In the genomic region with DNA sequence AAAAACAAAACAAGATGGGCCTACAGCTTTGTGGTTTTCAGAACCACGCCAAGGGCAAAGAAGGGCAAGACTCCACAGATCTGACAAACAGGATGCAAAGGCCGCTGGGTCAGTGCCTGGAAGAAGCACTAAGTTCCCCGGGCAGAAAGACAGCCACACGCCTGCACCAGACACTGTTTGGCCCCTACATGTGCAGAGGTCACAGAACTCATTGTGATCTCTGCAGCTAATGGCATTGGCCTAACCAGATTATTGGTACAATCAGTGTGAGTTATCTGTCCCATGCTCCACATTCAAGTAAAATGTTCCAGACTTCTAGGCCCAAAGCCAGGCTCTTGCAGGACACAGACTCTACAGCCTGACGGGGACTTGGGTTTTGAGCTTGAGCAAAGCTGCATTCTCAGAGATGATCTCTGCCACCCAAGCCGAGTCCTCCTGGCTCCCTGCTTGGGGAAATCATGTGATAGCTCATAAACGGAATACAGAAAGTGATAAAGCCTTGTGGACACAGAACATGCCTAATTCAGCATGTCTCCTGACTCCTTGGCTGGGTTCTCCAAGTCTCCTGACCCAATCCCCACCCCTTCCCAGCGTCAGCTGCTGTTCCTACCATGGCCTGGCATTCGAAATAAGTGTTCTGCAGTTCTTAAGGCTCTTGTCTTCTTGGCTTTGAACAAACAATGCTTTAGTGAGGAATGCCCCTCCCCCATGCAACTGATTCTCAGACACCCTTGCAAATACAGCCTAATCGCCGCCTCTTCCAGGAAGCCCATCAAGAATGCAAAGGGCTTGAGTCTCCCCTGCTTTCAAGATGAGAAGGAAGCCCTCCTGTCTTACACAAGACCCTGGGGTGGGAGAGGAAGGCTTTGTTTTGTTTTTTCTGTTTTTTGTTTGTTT, we compare ENCODE assay signal across 14 mouse cellular contexts. TPM values are rescaled to one million over a fixed set of nuclear protein-coding genes. Genes with fewer than 3 reads are reported as not detected.
DNase-seq lines count a peak whose midpoint lies in the region; ATAC-seq and TF ChIP-seq lines count a peak whose summit lies in the region.
"Had no signal": no experiment of that assay in that cellular context is flagged by ENCODE, and none has a peak within 500 bp of the region (broad histone marks: within the 10 kb centered on the region; RNA-seq: fewer than 3 reads in every experiment).

No protein-coding gene starts in this region.

- H3K4me1 ChIP-seq in kidney, embryonic 16.5 days (ENCODE audit: insufficient read depth, low read length): peaks cover 10% of the 10 kb centered on the region
- peaks cover 15% of the 10 kb centered on the region; the same call in 1 of the 2 replicates for H3K4me1 ChIP-seq in heart, postnatal 0 days (ENCODE audit: control insufficient read depth, insufficient read depth)

- 70% methylated on average over 11 of the region's 11 CpGs for WGBS in kidney, embryonic 16.5 days
- WGBS in heart, postnatal 0 days: 38% methylated on average over 11 of the region's 11 CpGs

- no peak for TF ChIP-seq CTCF in heart, postnatal 0 days (IDR thresholded peaks at IDR 0.05; ENCODE audit: low read depth)
- no peak for TF ChIP-seq CTCF in left cerebral cortex, adult 2 months (IDR thresholded peaks at IDR 0.05)

- DNase-seq in kidney, adult 18-20 months: peak; percentile 40
- DNase-seq in adipocyte (ENCODE audit: low spot score): peak; percentile 92
- no peak for DNase-seq in heart, postnatal 0 days (ENCODE audit: low spot score)
- peak; percentile 39 for DNase-seq in lung, postnatal 25 days (ENCODE audit: low spot score)
- no peak for DNase-seq in spleen, adult 18-20 months
- DNase-seq in left cerebral cortex, adult 2 months (ENCODE audit: extremely low spot score in 1 of 2, low spot score in 2 of 2): no peak
- DNase-seq in spleen, postnatal 14 days (ENCODE audit: low spot score in 2 of 2): no peak
- DNase-seq: cerebellum, adult 18-20 months; midbrain, embryonic 14.5 days; right cerebral cortex, adult 18-20 months had no signal

- no peak overlapping the region for H3K4me3 ChIP-seq in kidney, embryonic 16.5 days (ENCODE audit: low read length)
- H3K4me3 ChIP-seq in heart, postnatal 0 days (ENCODE audit: low read depth, low read length): no peak overlapping the region
- H3K4me3 ChIP-seq in left cerebral cortex, adult 2 months: no peak overlapping the region
- H3K4me3 ChIP-seq: limb, embryonic 12.5 days had no signal

- TF ChIP-seq EP300 in heart, postnatal 0 days (IDR thresholded peaks at IDR 0.05; ENCODE audit: low read depth): peak; percentile 92

- no peak overlapping the region for H3K4me2 ChIP-seq in kidney, embryonic 16.5 days (replicated peaks; ENCODE audit: low read depth, low read length)
- H3K4me2 ChIP-seq in heart, postnatal 0 days (ENCODE audit: low read depth, low read length): no peak overlapping the region
- H3K4me2 ChIP-seq: limb, embryonic 12.5 days had no signal

- no peaks in the 10 kb centered on the region for H3K27me3 ChIP-seq in kidney, embryonic 16.5 days (ENCODE audit: insufficient read depth, low read length)
- H3K27me3 ChIP-seq in heart, postnatal 0 days (ENCODE audit: control insufficient read depth, insufficient read depth, low read length): no peaks in the 10 kb centered on the region
- H3K27me3 ChIP-seq: limb, embryonic 12.5 days had no signal

- no peaks in the 10 kb centered on the region for H3K9me3 ChIP-seq in kidney, embryonic 16.5 days (ENCODE audit: low read length)
- no peaks in the 10 kb centered on the region for H3K9me3 ChIP-seq in heart, postnatal 0 days (replicated peaks; ENCODE audit: control insufficient read depth, low read length)
- H3K9me3 ChIP-seq: limb, embryonic 12.5 days had no signal

- no peak overlapping the region for H3K27ac ChIP-seq in kidney, embryonic 16.5 days (ENCODE audit: low read length)
- peak overlapping the region; percentile 22; the same call in 1 of the 2 replicates for H3K27ac ChIP-seq in heart, postnatal 0 days (ENCODE audit: low read depth)
- no peak overlapping the region; the same call in 1 of the 2 replicates for H3K27ac ChIP-seq in left cerebral cortex, adult 2 months
- H3K27ac ChIP-seq: limb, embryonic 12.5 days had no signal

- H3K36me3 ChIP-seq in kidney, embryonic 16.5 days (ENCODE audit: insufficient read depth, low read length): no peaks in the 10 kb centered on the region
- H3K36me3 ChIP-seq in heart, postnatal 0 days (replicated peaks; ENCODE audit: control insufficient read depth, insufficient read depth, low read length): no peaks in the 10 kb centered on the region
- H3K36me3 ChIP-seq: limb, embryonic 12.5 days had no signal

- ATAC-seq in kidney, embryonic 16.5 days (ENCODE audit: low FRiP score, low TSS enrichment): no peak
- peak; percentile 40 for ATAC-seq in heart, postnatal 0 days (ENCODE audit: insufficient read depth, low read depth)

- H3K9ac ChIP-seq in kidney, embryonic 16.5 days (replicated peaks; ENCODE audit: low read length): no peak overlapping the region
- H3K9ac ChIP-seq in heart, postnatal 0 days (replicated peaks; ENCODE audit: low read depth, low read length): no peak overlapping the region
- H3K9ac ChIP-seq: limb, embryonic 12.5 days had no signal

- intact Hi-C loops in left cerebral cortex, adult 2 months (cut with DNase I): no loop called here

RNA-seq across cellular contexts. Expression of gene Dkk3, which starts 20.1 kb away (rescaled TPM):
- polyA plus RNA-seq in kidney, embryonic 16.5 days (2015; fragmentation: Nextera tagmentation; extraction: Ambion mirVana): 26.4 and 27.5 TPM in 2 replicates
- total RNA-seq in heart, postnatal 0 days (2014; rRNA removed; ENCODE audit: low replicate concordance): 53.8 and 56.0 TPM in 2 replicates
- 90.6 and 96.6 TPM in 2 replicates for polyA plus RNA-seq in heart, postnatal 0 days (2015; fragmentation: Nextera tagmentation; extraction: Ambion mirVana)
- 100 to 1,000 TPM; 164 to 198 TPM for total RNA-seq in left cerebral cortex, adult 2 months (2021)
- total RNA-seq: granulocyte monocyte progenitor cell, adult 5-6 weeks; MEL had no signal

Comparison
In these comparisons a context has a peak if more than half of its experiments do, and no peak if none do; other contexts are left out.
1. DNase-seq: peak in kidney, adult 18-20 months (single experiment), adipocyte (single experiment) and lung, postnatal 25 days (single experiment); none in heart, postnatal 0 days (single experiment), spleen, adult 18-20 months (0 of 2), left cerebral cortex, adult 2 months (0 of 2) and spleen, postnatal 14 days (0 of 2).